Comparison of ENCODE assay signal across 15 mouse cellular contexts in the genomic region with DNA sequence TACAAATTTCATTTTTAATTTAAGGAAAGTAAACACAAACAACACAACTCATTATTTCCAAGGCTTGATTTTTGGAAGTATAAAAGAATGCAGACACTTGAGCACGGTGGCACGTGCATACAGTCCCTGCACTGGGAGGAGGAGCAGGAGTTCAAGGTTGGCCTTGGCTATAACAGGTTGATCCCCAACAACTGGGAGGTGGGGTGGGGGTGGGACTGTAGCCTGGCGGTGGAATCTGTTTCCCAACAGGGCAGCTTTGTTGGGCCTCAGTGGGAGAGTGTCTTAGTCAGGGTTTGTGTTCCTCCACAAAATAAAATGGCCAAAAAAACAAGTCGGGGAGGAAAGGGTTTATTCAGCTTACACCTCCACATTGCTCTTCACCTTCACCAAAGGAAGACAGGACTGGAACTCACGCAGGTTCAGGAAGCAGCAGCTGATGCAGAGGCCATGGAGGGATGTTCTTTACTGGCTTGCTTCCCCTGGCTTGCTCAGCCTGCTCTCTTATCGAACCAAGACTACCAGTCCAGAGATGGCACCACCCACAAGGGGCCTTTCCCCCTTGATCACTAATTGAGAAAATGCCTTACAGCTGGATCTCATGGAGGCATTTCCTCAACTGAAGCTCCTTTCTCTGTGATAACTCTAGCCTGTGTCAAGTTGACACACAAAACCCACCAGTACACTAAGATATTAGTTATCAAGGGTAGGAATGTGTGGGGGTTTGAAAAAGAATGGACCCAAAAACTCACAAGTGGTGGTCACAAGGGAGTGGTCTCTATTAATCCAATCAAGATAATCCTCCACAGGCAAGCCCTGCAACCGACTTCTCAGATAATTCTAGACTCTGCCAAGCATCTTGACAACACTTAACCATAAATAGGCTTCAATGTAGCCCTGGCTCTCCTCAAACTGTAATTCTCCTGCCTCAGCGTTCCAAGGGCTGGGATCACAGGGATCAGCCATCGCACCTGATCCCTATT. TPM values are rescaled to one million over a fixed set of nuclear protein-coding genes. Genes with fewer than 3 reads are reported as not detected.
DNase-seq lines count a peak whose midpoint lies in the region; ATAC-seq lines count a peak whose summit lies in the region.
"Had no signal": no experiment of that assay in that cellular context is flagged by ENCODE, and none has a peak within 500 bp of the region (broad histone marks: within the 10 kb centered on the region; RNA-seq: fewer than 3 reads in every experiment).

No protein-coding gene starts in this region.

- H3K27ac ChIP-seq in kidney, embryonic 15.5 days = no peak overlapping the region
- peak overlapping the region; percentile 96 for H3K27ac ChIP-seq in liver, embryonic 13.5 days
- H3K27ac ChIP-seq: hindbrain, embryonic 14.5 days; kidney, postnatal 0 days had no signal

- no peak for ATAC-seq in kidney, embryonic 15.5 days (replicated peaks; ENCODE audit: low FRiP score)
- ATAC-seq in liver, embryonic 13.5 days (ENCODE audit: low read depth) = peak; percentile 48
- ATAC-seq: CD4-positive, CD25-positive, alpha-beta regulatory T cell, adult 4 months had no signal

- no peak overlapping the region for H3K9ac ChIP-seq in kidney, embryonic 15.5 days
- peak overlapping the region; percentile 91 for H3K9ac ChIP-seq in liver, embryonic 13.5 days

- no peak overlapping the region; the same call in 1 of the 2 replicates for H3K4me2 ChIP-seq in kidney, embryonic 15.5 days
- H3K4me2 ChIP-seq in liver, embryonic 13.5 days = peak overlapping the region; percentile 73

- H3K9me3 ChIP-seq in kidney, embryonic 15.5 days (replicated peaks) = no peaks in the 10 kb centered on the region
- H3K9me3 ChIP-seq in liver, embryonic 13.5 days (replicated peaks) = no peaks in the 10 kb centered on the region

- no peak for DNase-seq in kidney, postnatal 14 days
- peak; percentile 28 for DNase-seq in ES-CJ7 (ENCODE audit: low read depth, low spot score)
- DNase-seq in c-Kit-positive CD71-positive TER-119-negative erythroid progenitor cells, embryonic 14.5 days (ENCODE audit: low read depth) = peak; percentile 40
- DNase-seq in liver, embryonic 13.5 days = peak; percentile 51
- no peak for DNase-seq in adrenal gland, adult (ENCODE audit: inconsistent age in 2 of 2, low spot score in 1 of 2)
- no peak for DNase-seq in left cerebral cortex, postnatal 25 days (ENCODE audit: low spot score in 2 of 2)
- no peak for DNase-seq in kidney, adult 8-10 months
- DNase-seq: cerebellum, postnatal 25 days; lung, postnatal 14 days; retina, postnatal 1 day; thymus, adult 2 months had no signal

- H3K4me3 ChIP-seq in kidney, embryonic 15.5 days (replicated peaks) = peak overlapping the region; percentile 95; the same call in 1 of the 2 replicates
- peak overlapping the region; percentile 77 for H3K4me3 ChIP-seq in liver, embryonic 13.5 days (replicated peaks)

- H3K4me1 ChIP-seq in kidney, embryonic 15.5 days = peaks cover 24% of the 10 kb centered on the region
- peaks cover 63% of the 10 kb centered on the region for H3K4me1 ChIP-seq in liver, embryonic 13.5 days (replicated peaks)

- no peaks in the 10 kb centered on the region for H3K27me3 ChIP-seq in kidney, embryonic 15.5 days
- H3K27me3 ChIP-seq in liver, embryonic 13.5 days = no peaks in the 10 kb centered on the region

- WGBS in kidney, embryonic 15.5 days = 83% methylated on average over 9 of the region's 9 CpGs
- WGBS in liver, embryonic 13.5 days (ENCODE audit: insufficient replicate concordance) = 40% methylated on average over 9 of the region's 9 CpGs

- H3K36me3 ChIP-seq in kidney, embryonic 15.5 days = peaks cover 57% of the 10 kb centered on the region
- peaks cover 54% of the 10 kb centered on the region for H3K36me3 ChIP-seq in liver, embryonic 13.5 days

- intact Hi-C loops in left cerebral cortex, postnatal 25 days (cut with DNase I) = no loop called here

RNA-seq across cellular contexts. Expression of gene 6030458C11Rik, which starts 1.7 kb away (rescaled TPM):
- polyA plus RNA-seq in kidney, embryonic 15.5 days (2015; fragmentation: Nextera tagmentation; extraction: Ambion mirVana) = 41.1 and 43.1 TPM in 2 replicates
- 32.4 and 35.8 TPM in 2 replicates for polyA plus RNA-seq in liver, embryonic 13.5 days (2015; fragmentation: Nextera tagmentation; extraction: Ambion mirVana)
- total RNA-seq in left cerebral cortex, postnatal 25 days (2021) = 10 to 100 TPM; 28.7 to 29.0 TPM

RNA-seq across cellular contexts. Expression of gene Drosha, which starts 1.9 kb away (rescaled TPM):
- polyA plus RNA-seq in kidney, embryonic 15.5 days (2015; fragmentation: Nextera tagmentation; extraction: Ambion mirVana) = 41.4 and 44.7 TPM in 2 replicates
- polyA plus RNA-seq in liver, embryonic 13.5 days (2015; fragmentation: Nextera tagmentation; extraction: Ambion mirVana) = 14.3 and 20.4 TPM in 2 replicates
- total RNA-seq in left cerebral cortex, postnatal 25 days (2021) = 10 to 100 TPM; 86.4 to 87.3 TPM

Comparison
In these comparisons a context has a peak if more than half of its experiments do, and no peak if none do; other contexts are left out.
1. DNase-seq: peak in ES-CJ7 (single experiment), c-Kit-positive CD71-positive TER-119-negative erythroid progenitor cells, embryonic 14.5 days (single experiment) and liver, embryonic 13.5 days (single experiment); none in kidney, postnatal 14 days (single experiment), adrenal gland, adult (0 of 2), left cerebral cortex, postnatal 25 days (0 of 2) and kidney, adult 8-10 months (0 of 2).